Mouse (Mus musculus) E14TG2a.4 (cell line): Measurements from ENCODE around the gene Hax1.

ENCODE experiments used
- CTCF ChIP-seq: conservative IDR thresholded peaks from 2 replicates; pipeline ENCODE4 v1.5.1; 2014; ENCODE audit warnings: low read length
- NANOG ChIP-seq: IDR thresholded peaks from 2 replicates; pipeline ENCODE4 v1.6.1; 2014; ENCODE audit warnings: borderline replicate concordance, low read length, mixed read lengths
- POU5F1 ChIP-seq: IDR thresholded peaks from 2 replicates; pipeline ENCODE4 v1.6.1; 2014; ENCODE audit warnings: low read length, borderline replicate concordance

DNA sequence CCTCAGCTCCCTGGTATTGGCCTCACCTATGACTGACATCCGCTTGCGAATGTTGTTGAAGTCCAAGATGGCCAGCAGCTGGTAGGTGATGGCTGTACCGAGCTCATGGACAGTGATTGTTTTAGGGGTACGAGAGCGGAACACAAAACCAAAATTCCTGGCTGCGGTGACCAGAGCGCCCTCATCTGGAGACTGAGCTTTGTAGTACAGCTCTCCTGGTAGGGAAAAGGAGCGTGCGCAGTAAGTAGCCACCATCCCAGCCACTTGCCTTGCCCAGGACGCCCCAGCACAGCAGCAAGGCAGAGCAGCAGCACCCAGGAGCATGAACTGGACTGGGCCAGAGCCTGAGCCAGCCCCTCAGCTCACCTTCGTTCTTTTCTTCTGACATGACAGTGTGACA is 50.6 kb downstream of the Hax1 start:
- peak; percentile 24; the same call in 1 of the 2 replicates for TF ChIP-seq CTCF
- TF ChIP-seq POU5F1: no peak
- no peak for TF ChIP-seq NANOG
